Mouse (Mus musculus) limb, embryonic 15.5 days (tissue): Measurements from ENCODE around the gene Vmn2r66. TPM values are rescaled to one million over a fixed set of nuclear protein-coding genes. Genes with fewer than 3 reads are reported as not detected.

ENCODE experiments used
- ATAC-seq: fragments of 200-750 bp; cut with Nextera tagmentation; 2 replicates; pipeline ENCODE4 v1.8.0; 2017; ENCODE audit warnings: low read depth, moderate TSS enrichment; ENCODE audit not compliant: insufficient number of reproducible peaks, low FRiP score, low TSS enrichment
- H3K27ac ChIP-seq: fragments of 300-500 bp; sonication (generic); 2 replicates; pipeline ENCODE4 v1.5.1; 2015; ENCODE audit warnings: moderate library complexity, mild to moderate bottlenecking, inconsistent platforms
- H3K27me3 ChIP-seq: fragments of 300-500 bp; sonication (generic); 2 replicates; pipeline ENCODE4 v1.6.1; 2015; ENCODE audit warnings: inconsistent platforms
- H3K36me3 ChIP-seq: fragments of 300-500 bp; sonication (generic); 2 replicates; pipeline ENCODE4 v1.6.1; 2015; ENCODE audit warnings: inconsistent platforms
- H3K4me1 ChIP-seq: fragments of 300-500 bp; sonication (generic); 2 replicates; pipeline ENCODE4 v1.6.1; 2015; ENCODE audit warnings: inconsistent platforms
- H3K4me2 ChIP-seq: fragments of 300-500 bp; sonication (generic); 2 replicates; pipeline ENCODE4 v1.6.1; 2015; ENCODE audit warnings: mild to moderate bottlenecking, inconsistent platforms
- H3K4me3 ChIP-seq: fragments of 300-500 bp; sonication (generic); 2 replicates; pipeline ENCODE4 v1.5.1; 2015; ENCODE audit warnings: mild to moderate bottlenecking, inconsistent platforms
- H3K9ac ChIP-seq: fragments of 300-500 bp; sonication (generic); 2 replicates; pipeline ENCODE4 v1.6.1; 2015; ENCODE audit warnings: inconsistent platforms
- H3K9me3 ChIP-seq: fragments of 300-500 bp; sonication (generic); 2 replicates; pipeline ENCODE4 v1.6.1; 2016; ENCODE audit warnings: inconsistent platforms
- WGBS: fragments of 180-500 bp; shearing (Covaris S2); methylation state at CpG from one replicate; pipeline ENCODE4 v1.1.7; 2015; 5-methylcytosine and 5-hydroxymethylcytosine counted together
- polyA plus RNA-seq: library from polyadenylated mRNA; unstranded; fragments of >200 nt; fragmentation: Nextera tagmentation; extraction: Ambion mirVana; gene quantifications from 2 replicates; pipeline ENCODE4 v1.2.1, GENCODE M21; 2015

Vmn2r66 gene
- polyA plus RNA-seq: not detected in 2 replicates

DNA sequence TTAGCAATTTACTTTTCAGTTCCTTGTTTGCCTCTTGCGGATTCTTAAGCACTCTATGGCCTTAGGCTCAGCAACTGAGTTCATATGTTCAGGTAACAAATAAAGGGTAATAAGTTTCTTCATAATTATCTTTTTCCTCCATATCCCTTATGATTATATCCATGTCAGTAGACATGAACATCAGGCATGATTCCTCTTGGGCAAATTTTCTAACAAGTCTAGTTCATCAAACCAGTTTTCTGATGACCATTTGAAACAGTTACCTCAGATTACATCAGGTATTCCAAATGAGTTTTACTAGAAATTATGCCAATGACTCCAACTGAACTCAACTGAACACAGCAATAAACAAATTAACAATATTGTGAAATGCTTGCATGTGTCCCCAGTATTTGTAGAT is at the start of gene Vmn2r66:
Gene Vmn2r66, minus strand, starts transcription at position 101 of the 400 bp plus-strand sequence.
- Histone ChIP-seq H3K9ac (no peak within 1 kb of the TSS), H3K36me3 (no peaks in the 10 kb centered on the region), H3K27ac (no peak within 1 kb of the TSS), H3K4me3 (no peak within 1 kb of the TSS), H3K27me3 (no peaks in the 10 kb centered on the region), H3K4me1 (no peaks in the 10 kb centered on the region), H3K9me3 (no peaks in the 10 kb centered on the region), H3K4me2 (no peak within 1 kb of the TSS)
- no peak for ATAC-seq
- 84% methylated on average over 1 of the region's 1 CpGs for WGBS

DNA sequence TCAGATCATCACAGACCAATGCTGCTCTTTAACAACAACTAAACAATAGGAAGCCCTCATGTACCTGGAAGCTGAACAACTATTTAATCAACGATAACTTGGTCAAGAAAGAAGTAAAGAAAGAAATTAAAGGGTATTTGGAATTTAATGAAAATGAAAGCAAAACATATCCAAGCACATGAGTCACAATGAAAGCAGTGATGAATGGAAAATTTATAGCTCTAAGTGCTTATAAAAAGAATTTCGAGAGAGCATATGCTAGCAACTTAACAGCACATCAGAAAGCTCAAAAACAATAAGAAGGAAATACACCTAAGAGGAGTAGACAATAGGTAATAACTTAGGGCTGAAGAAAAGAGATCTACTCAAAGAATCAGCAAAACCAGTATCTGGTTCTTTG is 15.4 kb downstream of the Vmn2r66 start:
- no peaks in the 10 kb centered on the region for H3K36me3 ChIP-seq
- H3K27ac ChIP-seq: no peak overlapping the region
- no peaks in the 10 kb centered on the region for H3K27me3 ChIP-seq
- WGBS: 73% methylated on average over 2 of the region's 2 CpGs
- no peaks in the 10 kb centered on the region for H3K4me1 ChIP-seq
- no peak overlapping the region for H3K4me3 ChIP-seq
- no peak for ATAC-seq
- no peaks in the 10 kb centered on the region for H3K9me3 ChIP-seq
- H3K4me2 ChIP-seq: no peak overlapping the region
- H3K9ac ChIP-seq: no peak overlapping the region

DNA sequence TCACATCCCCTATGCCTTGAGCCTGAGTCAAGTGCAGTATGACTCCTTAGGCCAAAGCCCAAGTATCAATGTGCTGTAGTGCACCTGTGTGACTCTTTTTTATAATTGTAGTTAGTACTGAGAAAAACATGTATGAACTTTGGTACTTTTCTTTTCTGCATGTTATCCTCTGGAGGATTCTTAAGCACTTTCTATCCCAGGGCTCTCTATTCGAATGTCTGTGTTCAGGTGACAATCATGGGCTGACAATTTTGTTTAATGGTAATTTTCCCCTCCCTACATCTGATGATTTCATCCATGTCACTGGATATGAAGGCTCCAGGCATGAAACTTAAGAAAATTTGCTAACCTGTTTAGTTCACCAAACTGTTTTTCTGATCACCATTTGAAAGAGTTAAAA is 48.1 kb downstream of the Vmn2r66 start, which contains the start of gene Vmn2r65:
Gene Vmn2r65, minus strand, starts transcription at position 101 of the 400 bp plus-strand sequence.
- no peak for ATAC-seq
- Histone ChIP-seq H3K4me3 (no peak within 1 kb of the TSS), H3K36me3 (no peaks in the 10 kb centered on the region), H3K27ac (no peak within 1 kb of the TSS), H3K9ac (no peak within 1 kb of the TSS), H3K27me3 (no peaks in the 10 kb centered on the region), H3K4me2 (no peak within 1 kb of the TSS), H3K4me1 (no peaks in the 10 kb centered on the region), H3K9me3 (no peaks in the 10 kb centered on the region)
- 47% methylated on average over 1 of the region's 1 CpGs for WGBS

Other genes with a start within 250 kb of the Vmn2r66 start
- gene Olfr291, start 158.7 kb downstream of the Vmn2r66 start, polyA plus RNA-seq: not detected in 2 replicates
- gene Vmn2r65, start 48.2 kb downstream of the Vmn2r66 start, polyA plus RNA-seq: not detected in 2 replicates
- not detected in 2 replicates for gene Vmn2r67, start 143.7 kb upstream of the Vmn2r66 start, polyA plus RNA-seq
- not detected in 2 replicates for gene Vmn2r68, start 225.5 kb upstream of the Vmn2r66 start, polyA plus RNA-seq